Comparison of ENCODE assay signal across 12 mouse cellular contexts in genomic region chr2:91904618-91905307, GRCm38 (mm10). TPM values are rescaled to one million over a fixed set of nuclear protein-coding genes. Genes with fewer than 3 reads are reported as not detected.
DNase-seq lines count a peak whose midpoint lies in the region; ATAC-seq and TF ChIP-seq lines count a peak whose summit lies in the region.
"Had no signal": no experiment of that assay in that cellular context is flagged by ENCODE, and none has a peak within 500 bp of the region (broad histone marks: within the 10 kb centered on the region; RNA-seq: fewer than 3 reads in every experiment).

No protein-coding gene starts in this region.

- H3K36me3 ChIP-seq in hindbrain, embryonic 11.5 days (ENCODE audit: control insufficient read depth, insufficient read depth, low read length): no peaks in the 10 kb centered on the region
- H3K36me3 ChIP-seq in midbrain, postnatal 0 days (ENCODE audit: insufficient read depth, low read length): peaks cover 10% of the 10 kb centered on the region; the same call in 1 of the 2 replicates

- TF ChIP-seq CTCF in left cerebral cortex, adult 2 months (IDR thresholded peaks at IDR 0.05): no peak
- TF ChIP-seq CTCF in midbrain, postnatal 0 days (IDR thresholded peaks at IDR 0.05): no peak

- H3K4me2 ChIP-seq in hindbrain, embryonic 11.5 days (replicated peaks; ENCODE audit: low read depth, low read length): no peak overlapping the region
- no peak overlapping the region for H3K4me2 ChIP-seq in midbrain, postnatal 0 days (ENCODE audit: low read depth, low read length, poor library complexity, severe bottlenecking)

- intact Hi-C loops in left cerebral cortex, adult 2 months (cut with DNase I): no loop called here
- intact Hi-C loops in left cerebral cortex, postnatal 4 days (cut with DNase I): no loop called here

- H3K4me3 ChIP-seq in left cerebral cortex, adult 2 months: no peak overlapping the region
- no peak overlapping the region for H3K4me3 ChIP-seq in hindbrain, embryonic 11.5 days (ENCODE audit: low read depth, low read length)
- no peak overlapping the region for H3K4me3 ChIP-seq in midbrain, postnatal 0 days (ENCODE audit: low read depth, low read length)

- H3K4me1 ChIP-seq in hindbrain, embryonic 11.5 days (replicated peaks; ENCODE audit: control insufficient read depth, insufficient read depth, low read length): no peaks in the 10 kb centered on the region
- H3K4me1 ChIP-seq in midbrain, postnatal 0 days (ENCODE audit: insufficient read depth, low read length): no peaks in the 10 kb centered on the region

- H3K9me3 ChIP-seq in hindbrain, embryonic 11.5 days (ENCODE audit: control insufficient read depth, low read length): no peaks in the 10 kb centered on the region
- no peaks in the 10 kb centered on the region for H3K9me3 ChIP-seq in midbrain, postnatal 0 days (ENCODE audit: low read length)

- ATAC-seq in cerebellum, adult (ENCODE audit: insufficient number of reproducible peaks, low FRiP score, low TSS enrichment): no peak
- no peak for ATAC-seq in hindbrain, embryonic 11.5 days (ENCODE audit: low FRiP score)
- ATAC-seq in midbrain, postnatal 0 days (ENCODE audit: low FRiP score): peak; percentile 31; the same call in 1 of the 2 replicates
- no peak for ATAC-seq in megakaryocyte-erythroid progenitor cell, adult 5-6 weeks (replicated peaks; ENCODE audit: low FRiP score, low TSS enrichment, poor library complexity, severe bottlenecking)
- ATAC-seq: Patski had no signal

- H3K9ac ChIP-seq in hindbrain, embryonic 11.5 days (ENCODE audit: low read depth, low read length): peak overlapping the region; percentile 20; the same call in 1 of the 2 replicates
- no peak overlapping the region for H3K9ac ChIP-seq in midbrain, postnatal 0 days (replicated peaks; ENCODE audit: low read length, poor library complexity, severe bottlenecking)

- peak overlapping the region; percentile 83 for H3K27ac ChIP-seq in left cerebral cortex, adult 2 months
- H3K27ac ChIP-seq in hindbrain, embryonic 11.5 days (ENCODE audit: low read depth, low read length): peak overlapping the region; percentile 45; the same call in 1 of the 2 replicates
- no peak overlapping the region for H3K27ac ChIP-seq in midbrain, postnatal 0 days (ENCODE audit: low read depth, low read length)

- WGBS in hindbrain, embryonic 11.5 days: 73% methylated on average over 5 of the region's 5 CpGs
- WGBS in midbrain, postnatal 0 days: 47% methylated on average over 5 of the region's 5 CpGs

- no peaks in the 10 kb centered on the region for H3K27me3 ChIP-seq in hindbrain, embryonic 11.5 days (ENCODE audit: control insufficient read depth, insufficient read depth, low read length)
- no peaks in the 10 kb centered on the region for H3K27me3 ChIP-seq in midbrain, postnatal 0 days (ENCODE audit: insufficient read depth, low read length)
- H3K27me3 ChIP-seq: Patski had no signal

- DNase-seq in cerebellum, adult 11 months: peak; percentile 26
- peak in 1 of 2 experiments; percentile 44 for DNase-seq in left cerebral cortex, adult 2 months (ENCODE audit: extremely low spot score in 1 of 2, low spot score in 2 of 2)
- no peak for DNase-seq in left cerebral cortex, postnatal 4 days
- peak; percentile 16 for DNase-seq in hindbrain, embryonic 11.5 days (ENCODE audit: low spot score)
- peak; percentile 35 for DNase-seq in midbrain, postnatal 0 days (ENCODE audit: low spot score)
- no peak for DNase-seq in spleen, postnatal 4 days (ENCODE audit: low spot score in 2 of 2)
- DNase-seq: kidney, postnatal 14 days had no signal

RNA-seq across cellular contexts. Expression of gene Chrm4, which starts 22.3 kb away (rescaled TPM):
- 10 to 100 TPM; 47.9 to 59.9 TPM for total RNA-seq in left cerebral cortex, adult 2 months (2021)
- total RNA-seq in left cerebral cortex, postnatal 4 days (2021): 10 to 100 TPM; 10.8 to 12.2 TPM
- polyA plus RNA-seq in hindbrain, embryonic 11.5 days (2014; fragmentation: Nextera tagmentation; extraction: Ambion mirVana): 0.20 and 0.42 TPM in 2 replicates
- 1.8 and 4.0 TPM in 2 replicates for total RNA-seq in midbrain, postnatal 0 days (2014; rRNA removed)
- polyA plus RNA-seq in midbrain, postnatal 0 days (2015; fragmentation: Nextera tagmentation; extraction: Ambion mirVana): 0.25 and 0.34 TPM in 2 replicates
- total RNA-seq in megakaryocyte-erythroid progenitor cell, adult 5-6 weeks (2014; fragmentation: Nextera tagmentation): 0.94 TPM in 1 of 2 replicates, not detected in the other
- not detected in 2 replicates for total RNA-seq in megakaryocyte-erythroid progenitor cell, adult 5-6 weeks (2017)
- total RNA-seq: heart, postnatal 25 days; liver, adult 2 months had no signal
- polyA plus RNA-seq: liver, adult 2 months; Patski had no signal

RNA-seq across cellular contexts. Expression of gene Mdk, which starts 27.3 kb away (rescaled TPM):
- total RNA-seq in left cerebral cortex, adult 2 months (2021): 10 to 100 TPM; 16.5 to 21.5 TPM
- 10 to 100 TPM; 40.6 to 45.4 TPM for total RNA-seq in left cerebral cortex, postnatal 4 days (2021)
- 960 and 984 TPM in 2 replicates for polyA plus RNA-seq in hindbrain, embryonic 11.5 days (2014; fragmentation: Nextera tagmentation; extraction: Ambion mirVana)
- total RNA-seq in midbrain, postnatal 0 days (2014; rRNA removed): 39.0 and 40.8 TPM in 2 replicates
- polyA plus RNA-seq in midbrain, postnatal 0 days (2015; fragmentation: Nextera tagmentation; extraction: Ambion mirVana): 71.0 and 71.4 TPM in 2 replicates
- 2.1 TPM in 1 of 2 replicates, not detected in the other for total RNA-seq in megakaryocyte-erythroid progenitor cell, adult 5-6 weeks (2014; fragmentation: Nextera tagmentation)
- total RNA-seq in megakaryocyte-erythroid progenitor cell, adult 5-6 weeks (2017): 0.75 TPM in 1 of 2 replicates, not detected in the other
- total RNA-seq: liver, adult 2 months had no signal

RNA-seq across cellular contexts. Expression of gene Gm9821, which starts 40.7 kb away (rescaled TPM):
- total RNA-seq in left cerebral cortex, adult 2 months (2021): not detected
- total RNA-seq in left cerebral cortex, postnatal 4 days (2021): not detected
- polyA plus RNA-seq in hindbrain, embryonic 11.5 days (2014; fragmentation: Nextera tagmentation; extraction: Ambion mirVana): 0.27 and 0.37 TPM in 2 replicates
- 0.11 TPM in 1 of 2 replicates, not detected in the other for total RNA-seq in midbrain, postnatal 0 days (2014; rRNA removed)
- 0.14 TPM in 1 of 2 replicates, not detected in the other for polyA plus RNA-seq in midbrain, postnatal 0 days (2015; fragmentation: Nextera tagmentation; extraction: Ambion mirVana)
- not detected in 2 replicates for total RNA-seq in megakaryocyte-erythroid progenitor cell, adult 5-6 weeks (2014; fragmentation: Nextera tagmentation)
- 0.33 and 1.5 TPM in 2 replicates for total RNA-seq in megakaryocyte-erythroid progenitor cell, adult 5-6 weeks (2017)
- total RNA-seq: heart, postnatal 25 days; liver, adult 2 months had no signal
- polyA plus RNA-seq: liver, adult 2 months had no signal

Comparison
In these comparisons a context has a peak if more than half of its experiments do, and no peak if none do; other contexts are left out.
1. DNase-seq: peak in cerebellum, adult 11 months (single experiment), hindbrain, embryonic 11.5 days (single experiment) and midbrain, postnatal 0 days (single experiment); none in left cerebral cortex, postnatal 4 days (single experiment) and spleen, postnatal 4 days (0 of 2).
2. RNA of gene Mdk, which starts 27.3 kb away (total RNA-seq): 40.6 to 45.4 TPM in left cerebral cortex, postnatal 4 days, 39.0 to 40.8 TPM in midbrain, postnatal 0 days and 16.5 to 21.5 TPM in left cerebral cortex, adult 2 months; 0.75 to 2.1 TPM in megakaryocyte-erythroid progenitor cell, adult 5-6 weeks; every median in the first group is over 4 times any median in the second.